Mouse (Mus musculus) embryo, embryonic 10.5 days (tissue): ENCODE measurements at regions not wholly inside any gene's neighbourhood (a gene's known extent, or its start where the extent isn't known, plus 50 kb on each side); places are given as distances from the start of the nearest gene placed in this dataset.

ENCODE experiments used
- DNase-seq: peaks from one replicate; pipeline ENCODE4 v3.0.0-alpha.2; 2015; ENCODE audit warnings: low spot score

DNA sequence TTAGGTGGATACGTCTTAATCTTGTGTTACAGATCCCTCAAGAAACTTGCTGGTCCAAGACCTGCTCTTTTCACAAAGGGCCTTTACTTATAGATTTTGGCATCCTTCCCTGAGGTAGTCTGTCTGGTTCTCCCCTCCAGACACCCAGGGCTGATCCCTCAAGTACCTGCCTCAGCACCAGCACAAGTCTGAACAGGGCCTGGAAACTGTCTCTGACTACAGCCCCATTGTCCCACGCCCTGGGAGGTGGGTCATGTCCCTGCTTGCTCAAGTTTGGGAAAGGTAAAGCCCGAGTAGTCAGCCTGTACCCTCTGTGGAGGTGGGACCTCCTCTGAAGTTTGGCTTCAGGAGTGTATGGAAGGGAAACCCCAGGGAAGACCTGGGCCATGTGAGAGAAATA, 323.3 kb downstream of the Gm49356 start:
- no peak for DNase-seq

GRCm38 (mm10) chr15:59214096-59214495, 325.0 kb downstream of the Gm49356 start:
- no peak for DNase-seq

DNA sequence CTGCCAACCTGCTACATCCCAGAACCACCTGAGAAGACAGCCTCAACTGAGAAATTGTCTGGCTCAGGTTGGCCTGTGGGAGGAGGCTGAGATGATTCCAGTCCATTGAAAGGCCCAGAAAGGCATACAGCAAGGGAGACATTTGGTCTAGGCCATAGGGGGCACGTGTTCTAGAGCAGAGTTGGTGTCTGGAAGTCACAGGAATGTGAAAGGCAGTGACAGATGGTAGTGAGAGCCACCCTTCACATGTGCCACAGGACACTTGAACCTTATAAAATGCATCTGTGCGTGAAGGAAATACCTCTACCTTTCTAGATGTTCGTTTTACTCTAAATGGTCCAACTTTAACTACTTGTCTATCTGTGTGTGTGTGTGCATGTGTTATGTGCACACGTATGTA, 326.1 kb downstream of the Gm49356 start:
- no peak for DNase-seq

- DNase-seq, result no peak
These were observed 328.4 kb downstream of the Gm49356 start for GRCm38 (mm10) chr15:59217481-59217880.

- no peak for DNase-seq
These were observed 329.8 kb downstream of the Gm49356 start for GRCm38 (mm10) chr15:59218916-59219315.

DNA sequence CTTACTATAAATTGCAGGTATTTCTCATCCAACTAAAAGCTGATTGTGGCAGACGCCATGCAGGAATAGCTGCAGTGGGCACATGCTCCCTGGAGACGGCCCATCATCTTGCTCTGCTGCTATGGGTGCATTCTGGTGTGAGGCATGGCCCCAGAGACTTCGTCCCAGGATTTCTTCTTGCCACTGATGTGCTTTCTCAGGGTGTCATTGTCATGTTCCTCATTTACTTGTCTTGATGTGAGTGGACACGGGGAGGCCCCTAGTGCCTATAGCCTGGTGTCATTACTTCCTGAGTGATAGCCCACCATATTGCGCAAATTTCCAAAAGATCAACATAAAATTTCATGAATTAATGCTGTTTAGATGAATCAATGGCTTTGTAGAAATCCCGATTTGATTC, 336.5 kb downstream of the Gm49356 start:
- DNase-seq, result no peak

- no peak for DNase-seq
These were observed 338.2 kb downstream of the Gm49356 start for GRCm38 (mm10) chr15:59227293-59227692.

DNA sequence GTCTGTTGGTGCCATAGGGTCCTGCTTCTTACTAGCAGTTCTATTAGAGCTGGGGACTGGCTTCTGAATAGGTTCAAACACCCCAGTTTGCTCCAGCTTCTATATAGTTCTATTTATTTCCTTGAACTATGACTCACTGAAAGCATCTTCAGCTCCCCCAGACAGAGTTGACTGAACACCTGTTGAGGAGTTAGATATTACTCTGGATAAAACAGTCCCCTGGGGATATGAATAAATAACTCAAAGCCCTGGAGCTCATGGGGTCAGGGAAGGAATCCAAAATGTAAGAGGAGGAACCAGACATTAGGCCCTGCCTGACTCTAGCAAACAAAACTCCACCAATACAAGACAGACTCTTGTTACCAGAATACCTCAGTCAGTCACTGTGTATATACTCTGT, 341.4 kb downstream of the Gm49356 start:
- DNase-seq, result no peak

GRCm38 (mm10) chr15:59231703-59232102, 342.6 kb downstream of the Gm49356 start:
- no peak for DNase-seq

- no peak for DNase-seq
These were observed 343.2 kb downstream of the Gm49356 start for GRCm38 (mm10) chr15:59232290-59232689.

- DNase-seq, result no peak
These were observed 348.5 kb downstream of the Gm49356 start for GRCm38 (mm10) chr15:59237446-59238161.

- no peak for DNase-seq
These were observed 352.7 kb downstream of the Gm49356 start for GRCm38 (mm10) chr15:59241752-59242151.

DNA sequence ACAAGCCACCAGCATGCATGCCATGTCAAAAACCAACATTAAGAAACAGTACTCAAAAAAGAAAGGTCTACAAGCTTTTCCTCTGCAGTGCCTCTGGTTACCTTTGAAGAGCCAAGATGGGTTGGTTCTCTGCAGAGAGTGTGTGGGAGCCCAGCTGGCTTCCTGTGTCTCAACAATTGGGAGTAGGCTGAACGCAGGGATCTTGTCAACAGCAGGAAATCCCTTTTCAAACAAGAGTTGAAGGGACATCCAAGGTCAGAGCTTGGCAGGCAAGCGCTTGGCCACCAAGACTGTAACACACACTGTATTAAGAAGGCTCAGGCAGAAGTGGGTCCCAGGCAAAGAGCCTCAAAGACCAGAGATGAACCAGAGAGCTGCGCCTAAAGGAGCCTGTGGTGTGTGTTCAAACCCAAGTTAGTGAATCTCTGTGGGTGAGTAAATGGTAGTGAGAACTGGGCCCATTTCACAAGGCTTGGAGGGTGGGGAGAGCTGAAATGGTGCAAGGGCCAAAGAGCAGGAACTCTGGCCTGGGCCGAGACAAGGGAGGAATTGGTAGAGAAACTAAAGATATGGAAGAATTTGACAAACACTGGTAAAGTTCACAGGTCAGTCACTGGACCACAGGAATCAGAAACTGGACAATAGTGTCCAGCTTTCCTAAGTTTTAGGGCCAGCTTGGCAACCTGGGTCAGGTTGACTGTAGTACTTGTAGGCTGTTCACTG, 357.0 kb downstream of the Gm49356 start:
- no peak for DNase-seq

DNA sequence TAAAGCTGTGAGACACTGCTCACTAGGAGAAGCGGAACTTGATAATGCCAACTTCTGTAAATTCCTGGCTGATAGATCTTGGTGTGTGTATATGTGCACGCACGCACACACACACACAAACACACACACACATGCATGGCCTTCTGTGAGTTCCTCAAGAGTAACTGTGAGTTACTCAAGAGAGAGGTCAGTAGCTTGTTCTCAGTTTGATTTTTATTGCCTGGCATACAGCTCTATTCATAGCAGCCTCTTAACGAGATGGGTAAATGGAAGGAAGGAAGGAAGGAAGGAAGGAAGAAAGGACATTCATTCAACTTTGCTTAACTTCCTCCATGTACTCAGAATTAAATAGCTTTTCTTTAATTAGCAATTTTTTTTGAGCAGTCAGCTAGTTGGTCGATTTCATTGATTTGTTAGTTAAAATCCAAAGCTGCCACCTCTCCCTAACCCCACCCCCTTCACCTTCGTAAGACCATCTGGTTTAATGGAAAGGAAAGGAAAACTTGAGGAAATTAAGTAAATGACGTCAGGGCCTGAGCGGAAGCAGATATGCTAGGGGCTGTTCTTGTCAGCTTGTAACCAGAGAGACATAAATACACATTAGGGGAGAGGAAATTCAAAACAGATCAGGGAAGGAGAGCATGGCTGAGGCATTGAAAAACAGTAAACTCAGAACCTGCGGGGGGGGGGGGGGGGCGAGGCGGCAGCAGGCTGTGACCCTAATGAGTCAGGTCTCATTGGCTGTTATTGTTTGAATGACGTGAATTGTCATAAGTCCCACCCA, 359.6 kb downstream of the Gm49356 start:
- DNase-seq, result peak; percentile 57

- no peak for DNase-seq
These were observed 372.3 kb downstream of the Gm49356 start for GRCm38 (mm10) chr15:59261380-59261779.

DNA sequence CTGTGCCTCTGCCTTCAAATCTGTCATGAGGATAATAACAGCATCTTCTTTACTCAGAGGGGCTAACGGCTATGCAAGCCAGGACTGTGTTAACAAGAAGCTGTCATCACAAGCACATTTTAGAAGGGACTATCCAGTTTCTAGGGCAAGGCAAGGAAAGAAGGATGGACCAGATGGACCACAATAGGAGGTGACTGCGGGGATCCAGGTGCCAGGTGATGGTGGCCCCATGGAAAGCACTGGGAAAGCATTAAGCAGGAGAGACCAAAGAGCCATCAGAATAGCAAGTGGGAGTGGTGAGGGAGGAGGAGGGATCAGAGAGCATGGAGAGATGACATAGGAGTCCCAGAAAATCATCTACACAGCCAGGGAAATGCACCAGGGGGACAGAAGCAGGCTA, 373.3 kb downstream of the Gm49356 start:
- no peak for DNase-seq

DNA sequence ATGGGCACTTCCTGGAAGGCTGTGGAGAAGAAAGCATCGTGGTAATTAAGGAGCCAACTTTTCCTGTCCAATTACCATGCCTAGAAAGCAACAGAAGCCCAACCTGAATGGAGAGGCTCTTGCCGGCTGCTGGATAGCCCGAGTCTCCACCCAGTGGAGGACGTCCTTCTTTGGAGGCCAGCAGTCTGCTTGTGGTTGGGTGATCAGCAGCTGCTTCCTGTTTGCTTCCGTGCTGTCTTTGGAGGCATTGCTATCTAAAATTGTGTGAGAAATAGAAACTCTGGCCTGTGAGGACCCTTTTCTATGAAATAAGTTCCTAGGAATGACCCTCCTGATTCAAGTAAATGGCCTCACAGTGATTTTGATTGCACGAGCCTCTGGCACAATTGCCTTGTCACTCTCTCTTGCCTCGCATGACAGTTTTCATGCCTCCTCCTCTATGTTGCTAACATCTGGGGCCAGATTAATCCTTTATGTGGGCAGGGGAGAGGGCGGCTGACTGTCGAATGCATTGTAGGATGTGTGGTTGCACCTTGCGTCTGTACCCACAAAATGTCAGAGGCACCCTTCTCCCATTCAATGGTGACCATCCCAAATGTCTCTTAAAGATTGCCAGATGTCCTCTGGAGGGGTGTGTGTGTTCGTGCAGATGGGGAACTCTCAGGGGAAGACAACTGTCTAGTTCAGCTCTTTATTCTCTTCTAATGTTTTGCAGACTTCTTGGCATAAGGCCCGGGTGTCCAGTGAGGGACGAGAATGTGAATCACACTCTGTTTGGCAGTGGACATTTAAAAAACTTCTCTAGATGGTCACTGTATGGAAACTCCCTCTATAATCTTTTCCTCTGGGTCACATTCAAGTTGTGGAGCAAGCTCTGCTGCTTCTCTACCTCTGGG, 374.6 kb downstream of the Gm49356 start:
- no peak for DNase-seq
